Mouse (Mus musculus) limb, embryonic 15.5 days (tissue): ENCODE measurements around the gene Usp43. TPM values are rescaled to one million over a fixed set of nuclear protein-coding genes. Genes with fewer than 3 reads are reported as not detected.
A peak's percentile ranks its signal among the peaks of the same experiment; 100 is the strongest.

Source experiments
- ATAC-seq: fragments of 200-750 bp; cut with Nextera tagmentation; 2 replicates; pipeline ENCODE4 v1.8.0; 2017; ENCODE audit warnings: low read depth, moderate TSS enrichment; ENCODE audit not compliant: insufficient number of reproducible peaks, low FRiP score, low TSS enrichment
- H3K27ac ChIP-seq: fragments of 300-500 bp; sonication (generic); 2 replicates; pipeline ENCODE4 v1.5.1; 2015; ENCODE audit warnings: moderate library complexity, mild to moderate bottlenecking, inconsistent platforms
- H3K27me3 ChIP-seq: fragments of 300-500 bp; sonication (generic); 2 replicates; pipeline ENCODE4 v1.6.1; 2015; ENCODE audit warnings: inconsistent platforms
- H3K36me3 ChIP-seq: fragments of 300-500 bp; sonication (generic); 2 replicates; pipeline ENCODE4 v1.6.1; 2015; ENCODE audit warnings: inconsistent platforms
- H3K4me1 ChIP-seq: fragments of 300-500 bp; sonication (generic); 2 replicates; pipeline ENCODE4 v1.6.1; 2015; ENCODE audit warnings: inconsistent platforms
- H3K4me2 ChIP-seq: fragments of 300-500 bp; sonication (generic); 2 replicates; pipeline ENCODE4 v1.6.1; 2015; ENCODE audit warnings: mild to moderate bottlenecking, inconsistent platforms
- H3K4me3 ChIP-seq: fragments of 300-500 bp; sonication (generic); 2 replicates; pipeline ENCODE4 v1.5.1; 2015; ENCODE audit warnings: mild to moderate bottlenecking, inconsistent platforms
- H3K9ac ChIP-seq: fragments of 300-500 bp; sonication (generic); 2 replicates; pipeline ENCODE4 v1.6.1; 2015; ENCODE audit warnings: inconsistent platforms
- H3K9me3 ChIP-seq: fragments of 300-500 bp; sonication (generic); 2 replicates; pipeline ENCODE4 v1.6.1; 2016; ENCODE audit warnings: inconsistent platforms
- WGBS: fragments of 180-500 bp; shearing (Covaris S2); methylation state at CpG from one replicate; pipeline ENCODE4 v1.1.7; 2015; 5-methylcytosine and 5-hydroxymethylcytosine counted together
- polyA plus RNA-seq: library from polyadenylated mRNA; unstranded; fragments of >200 nt; fragmentation: Nextera tagmentation; extraction: Ambion mirVana; gene quantifications from 2 replicates; pipeline ENCODE4 v1.2.1, GENCODE M21; 2015

The Usp43 gene
- polyA plus RNA-seq, 1 experiment from 2014 or later, result 0.96 TPM

DNA sequence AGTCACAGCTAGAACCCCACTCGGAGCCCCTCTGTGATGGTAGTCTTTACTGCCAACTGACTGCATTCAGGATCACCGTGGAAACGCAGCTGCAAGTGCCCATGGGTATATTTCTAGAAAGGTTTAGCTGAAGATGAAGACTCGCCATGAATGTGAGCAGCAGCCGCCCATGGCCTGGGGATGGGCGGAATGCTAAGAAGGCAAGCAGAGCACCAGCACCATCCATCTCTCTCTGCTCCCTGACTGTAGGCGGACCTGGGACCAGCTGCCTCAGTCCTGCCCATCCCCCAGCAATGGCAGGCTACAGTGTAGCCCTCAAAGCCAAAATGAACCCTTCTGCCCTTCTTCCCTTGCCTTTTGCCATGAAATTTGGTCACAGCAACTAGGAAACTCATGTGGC, 26.3 kb downstream of the Usp43 start:
- Histone ChIP-seq H3K9ac (no peak overlapping the region), H3K4me1 (peaks cover 8% of the 10 kb centered on the region; the same call in 1 of the 2 replicates), H3K4me3 (no peak overlapping the region), H3K4me2 (no peak overlapping the region), H3K9me3 (no peaks in the 10 kb centered on the region), H3K27me3 (no peaks in the 10 kb centered on the region), H3K27ac (no peak overlapping the region), H3K36me3 (no peaks in the 10 kb centered on the region)
- ATAC-seq, result no peak
- 62% methylated on average over 7 of the region's 7 CpGs for WGBS

DNA sequence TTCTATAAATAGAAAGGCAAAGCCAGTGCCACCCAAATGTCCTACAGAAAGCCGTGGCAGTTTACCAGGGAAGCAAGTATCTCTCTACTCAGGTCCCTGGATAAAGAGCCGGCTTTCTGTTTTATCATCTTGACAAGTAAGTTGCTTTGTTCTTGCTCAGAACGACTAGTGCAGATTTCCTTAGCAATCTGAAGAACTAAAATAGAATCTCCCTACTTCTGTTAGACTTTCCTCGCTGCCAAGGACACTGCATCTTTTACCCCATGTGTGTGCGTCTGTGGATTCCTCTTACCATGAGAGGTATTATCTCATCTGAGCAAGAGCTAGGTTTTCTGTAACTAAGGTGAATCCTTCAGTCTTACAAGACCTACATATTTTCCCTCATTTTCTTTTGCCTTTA, 33.4 kb downstream of the Usp43 start:
- Histone ChIP-seq H3K4me1 (no peaks in the 10 kb centered on the region), H3K27ac (no peak overlapping the region), H3K27me3 (no peaks in the 10 kb centered on the region), H3K4me3 (no peak overlapping the region), H3K9ac (no peak overlapping the region), H3K36me3 (no peaks in the 10 kb centered on the region), H3K9me3 (no peaks in the 10 kb centered on the region), H3K4me2 (no peak overlapping the region)
- ATAC-seq, result no peak
- WGBS, result 81% methylated on average over 5 of the region's 5 CpGs

GRCm38 (mm10) chr11:67885921-67886320, 36.0 kb downstream of the Usp43 start:
- H3K4me2 ChIP-seq, result no peak overlapping the region
- H3K27me3 ChIP-seq, result no peaks in the 10 kb centered on the region
- no peaks in the 10 kb centered on the region for H3K4me1 ChIP-seq
- ATAC-seq, result no peak
- 95% methylated on average over 2 of the region's 2 CpGs for WGBS
- no peak overlapping the region for H3K4me3 ChIP-seq
- H3K9ac ChIP-seq, result no peak overlapping the region
- H3K9me3 ChIP-seq, result no peaks in the 10 kb centered on the region
- H3K27ac ChIP-seq, result no peak overlapping the region
- H3K36me3 ChIP-seq, result no peaks in the 10 kb centered on the region

DNA sequence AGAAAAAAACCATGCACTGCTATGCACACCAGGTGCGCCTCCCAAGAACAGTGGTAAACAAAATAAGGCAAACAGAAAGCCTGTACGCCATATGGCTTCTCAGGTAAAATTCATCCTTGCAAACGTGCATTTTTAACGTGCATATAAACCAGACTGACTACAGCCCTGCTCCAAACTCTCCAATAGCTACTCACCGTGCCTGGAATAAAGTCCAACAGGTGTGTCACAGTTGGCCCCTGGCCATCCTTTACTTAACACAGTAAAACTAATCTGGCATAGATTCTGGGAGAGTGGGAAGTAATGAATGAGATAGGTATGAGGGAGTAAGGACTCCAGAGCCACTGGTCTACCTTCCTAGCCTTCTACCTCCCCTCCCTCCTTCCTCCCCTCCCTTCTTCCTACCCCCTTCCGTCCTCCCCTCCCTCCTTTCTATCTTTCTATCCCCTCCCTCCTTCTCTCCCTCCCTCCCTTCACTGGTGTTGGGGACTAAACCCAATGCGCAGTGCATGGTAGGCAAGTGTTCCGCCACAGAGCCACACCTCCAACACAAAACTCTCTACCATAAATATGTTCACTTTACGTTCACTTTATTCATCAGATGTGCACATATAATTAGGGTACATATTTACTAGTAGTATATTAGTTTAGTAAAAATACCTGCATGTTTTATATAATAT, 56.3 kb downstream of the Usp43 start:
- Histone ChIP-seq H3K36me3 (no peaks in the 10 kb centered on the region), H3K4me3 (no peak overlapping the region), H3K27me3 (no peaks in the 10 kb centered on the region), H3K4me1 (peaks cover 11% of the 10 kb centered on the region), H3K4me2 (no peak overlapping the region), H3K27ac (no peak overlapping the region), H3K9me3 (no peaks in the 10 kb centered on the region), H3K9ac (no peak overlapping the region)
- no peak for ATAC-seq
- WGBS, result 64% methylated on average over 9 of the region's 9 CpGs

- no peak overlapping the region for H3K4me2 ChIP-seq
These were observed 56.9 kb downstream of the Usp43 start for GRCm38 (mm10) chr11:67865100-67865499.

GRCm38 (mm10) chr11:67861399-67861838, 60.5 kb downstream of the Usp43 start:
- Histone ChIP-seq H3K9ac (no peak overlapping the region), H3K4me2 (0 out of 2 replicates have a peak overlapping the region, but pooled peaks have one; percentile 2), H3K4me3 (no peak overlapping the region), H3K27me3 (no peaks in the 10 kb centered on the region), H3K27ac (0 out of 2 replicates have a peak overlapping the region, but pooled peaks have one; percentile 7), H3K9me3 (no peaks in the 10 kb centered on the region), H3K36me3 (no peaks in the 10 kb centered on the region), H3K4me1 (peaks cover 11% of the 10 kb centered on the region)
- no peak for ATAC-seq
- WGBS, result 6% methylated on average over 7 of the region's 7 CpGs

More at GRCm38 (mm10) chr11:67865100-67865499, 56.9 kb downstream of the Usp43 start:
- H3K9ac ChIP-seq, result no peak overlapping the region
- no peak overlapping the region for H3K27ac ChIP-seq
- no peaks in the 10 kb centered on the region for H3K9me3 ChIP-seq
- WGBS, result 65% methylated on average over 5 of the region's 5 CpGs
- no peak overlapping the region for H3K4me3 ChIP-seq
- peaks cover 11% of the 10 kb centered on the region for H3K4me1 ChIP-seq
- ATAC-seq, result no peak
- no peaks in the 10 kb centered on the region for H3K36me3 ChIP-seq
- no peaks in the 10 kb centered on the region for H3K27me3 ChIP-seq

- H3K4me1 ChIP-seq, result peaks cover 11% of the 10 kb centered on the region
- H3K27me3 ChIP-seq, result no peaks in the 10 kb centered on the region
- 0 out of 2 replicates have a peak overlapping the region, but pooled peaks have one; percentile 7 for H3K27ac ChIP-seq
- H3K9me3 ChIP-seq, result no peaks in the 10 kb centered on the region
- 52% methylated on average over 7 of the region's 7 CpGs for WGBS
- no peak overlapping the region for H3K9ac ChIP-seq
- no peak for ATAC-seq
- no peak overlapping the region for H3K4me3 ChIP-seq
- H3K4me2 ChIP-seq, result no peak overlapping the region
- H3K36me3 ChIP-seq, result no peaks in the 10 kb centered on the region
These were observed 61.1 kb downstream of the Usp43 start for GRCm38 (mm10) chr11:67860743-67861398.

GRCm38 (mm10) chr11:67858518-67858917, 63.4 kb downstream of the Usp43 start:
- no peak overlapping the region for H3K4me2 ChIP-seq
- no peaks in the 10 kb centered on the region for H3K27me3 ChIP-seq
- H3K9ac ChIP-seq, result no peak overlapping the region
- no peaks in the 10 kb centered on the region for H3K9me3 ChIP-seq
- WGBS, result 84% methylated on average over 9 of the region's 9 CpGs
- peaks cover 14% of the 10 kb centered on the region for H3K4me1 ChIP-seq
- no peak overlapping the region for H3K4me3 ChIP-seq
- ATAC-seq, result no peak
- H3K36me3 ChIP-seq, result no peaks in the 10 kb centered on the region
- H3K27ac ChIP-seq, result no peak overlapping the region

DNA sequence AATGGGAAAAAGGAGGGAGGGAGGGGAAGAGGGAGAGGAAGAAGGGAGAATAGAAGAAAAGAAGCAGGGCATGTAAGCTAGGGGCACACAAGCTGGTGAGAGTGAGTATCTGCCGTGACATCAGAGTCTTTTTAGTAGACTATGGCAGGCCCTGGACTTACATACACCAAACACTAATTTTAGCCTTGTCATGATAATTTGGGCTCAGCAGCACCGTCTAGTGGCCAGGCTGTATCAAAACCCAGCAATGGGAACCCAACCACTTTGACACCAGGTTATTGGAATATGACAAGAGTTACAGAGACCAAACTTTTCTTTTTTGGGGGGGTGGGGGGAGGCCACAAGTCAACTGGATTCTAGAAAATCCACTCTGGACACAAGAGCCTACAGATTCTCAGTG, 66.9 kb downstream of the Usp43 start:
- peaks cover 3% of the 10 kb centered on the region; the same call in 1 of the 2 replicates for H3K4me1 ChIP-seq
- no peak overlapping the region for H3K9ac ChIP-seq
- 34% methylated on average over 2 of the region's 2 CpGs for WGBS
- no peaks in the 10 kb centered on the region for H3K36me3 ChIP-seq
- no peaks in the 10 kb centered on the region for H3K27me3 ChIP-seq
- ATAC-seq, result no peak
- H3K4me2 ChIP-seq, result no peak overlapping the region
- no peaks in the 10 kb centered on the region for H3K9me3 ChIP-seq
- H3K4me3 ChIP-seq, result no peak overlapping the region
- no peak overlapping the region for H3K27ac ChIP-seq

DNA sequence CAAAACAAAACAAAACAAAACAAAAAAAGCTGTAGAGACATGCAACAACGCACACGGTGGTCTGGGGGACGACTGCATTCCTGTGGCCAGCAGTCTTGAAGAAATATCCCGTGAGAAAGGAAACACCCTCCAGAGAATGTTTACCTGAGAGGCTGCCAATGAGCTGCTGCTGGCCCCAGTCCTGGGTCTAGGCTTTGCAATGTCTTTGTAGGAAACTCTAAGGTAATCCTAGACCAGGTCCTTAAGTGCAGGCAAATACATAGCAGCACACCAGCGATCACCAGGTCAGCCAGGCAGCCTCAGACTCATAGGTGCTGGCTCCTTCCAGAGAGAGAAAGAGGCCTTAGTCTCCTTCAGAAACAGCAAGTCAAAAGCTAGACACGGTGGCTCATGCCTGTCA, 68.0 kb downstream of the Usp43 start:
- Histone ChIP-seq H3K4me2 (no peak overlapping the region), H3K9ac (no peak overlapping the region), H3K4me1 (peaks cover 3% of the 10 kb centered on the region; the same call in 1 of the 2 replicates), H3K4me3 (no peak overlapping the region), H3K27me3 (no peaks in the 10 kb centered on the region), H3K27ac (no peak overlapping the region), H3K36me3 (no peaks in the 10 kb centered on the region), H3K9me3 (no peaks in the 10 kb centered on the region)
- 41% methylated on average over 6 of the region's 6 CpGs for WGBS
- ATAC-seq, result no peak

DNA sequence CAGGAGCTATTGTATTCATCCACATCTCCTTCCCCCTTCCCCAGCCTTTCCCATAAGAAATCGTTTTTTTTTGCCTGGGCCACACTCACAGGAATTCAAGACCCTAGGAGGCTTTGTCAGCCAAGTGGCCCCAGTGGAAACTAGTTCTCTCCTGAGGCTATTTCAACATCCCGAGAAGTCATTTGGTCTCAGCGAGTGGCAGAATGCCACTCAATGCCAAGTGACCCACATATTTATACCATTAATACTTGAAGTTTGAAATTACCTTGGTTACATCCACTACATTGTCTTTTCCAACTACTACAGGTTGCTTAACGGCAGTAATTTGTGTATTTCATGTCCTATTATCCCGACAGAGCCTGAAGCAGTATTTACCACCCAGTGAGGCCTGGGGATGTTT, 70.2 kb downstream of the Usp43 start:
- Histone ChIP-seq H3K36me3 (no peaks in the 10 kb centered on the region), H3K9me3 (no peaks in the 10 kb centered on the region), H3K9ac (no peak overlapping the region), H3K4me2 (no peak overlapping the region), H3K27me3 (no peaks in the 10 kb centered on the region), H3K4me3 (no peak overlapping the region), H3K4me1 (peaks cover 3% of the 10 kb centered on the region; the same call in 1 of the 2 replicates), H3K27ac (no peak overlapping the region)
- WGBS, result 44% methylated on average over 5 of the region's 5 CpGs
- no peak for ATAC-seq

DNA sequence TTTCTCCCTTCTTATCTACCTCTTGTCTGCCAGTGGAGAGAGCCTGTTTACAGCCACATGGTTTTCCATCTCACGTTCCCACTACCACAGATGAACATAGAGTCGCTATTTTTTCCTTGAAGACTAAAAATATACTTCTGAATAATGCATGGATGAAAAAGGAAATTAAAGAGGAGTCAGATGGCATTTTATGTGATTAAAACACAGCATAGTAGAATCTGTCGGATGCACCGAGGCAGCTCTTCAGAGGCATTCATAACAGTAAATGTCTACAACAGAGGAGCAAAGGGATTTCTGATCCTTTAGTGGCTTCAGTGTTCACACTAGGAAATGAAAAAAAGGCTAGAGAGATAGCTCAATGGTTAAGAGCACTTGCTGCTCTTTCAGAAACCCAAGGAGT, 76.8 kb downstream of the Usp43 start:
- Histone ChIP-seq H3K36me3 (no peaks in the 10 kb centered on the region), H3K9me3 (no peaks in the 10 kb centered on the region), H3K27me3 (no peaks in the 10 kb centered on the region), H3K4me2 (no peak overlapping the region), H3K27ac (no peak overlapping the region), H3K4me3 (no peak overlapping the region), H3K4me1 (no peaks in the 10 kb centered on the region), H3K9ac (no peak overlapping the region)
- ATAC-seq, result no peak
- 76% methylated on average over 4 of the region's 4 CpGs for WGBS
